8 mouse cellular contexts compared by ENCODE assay signal in the genomic region with DNA sequence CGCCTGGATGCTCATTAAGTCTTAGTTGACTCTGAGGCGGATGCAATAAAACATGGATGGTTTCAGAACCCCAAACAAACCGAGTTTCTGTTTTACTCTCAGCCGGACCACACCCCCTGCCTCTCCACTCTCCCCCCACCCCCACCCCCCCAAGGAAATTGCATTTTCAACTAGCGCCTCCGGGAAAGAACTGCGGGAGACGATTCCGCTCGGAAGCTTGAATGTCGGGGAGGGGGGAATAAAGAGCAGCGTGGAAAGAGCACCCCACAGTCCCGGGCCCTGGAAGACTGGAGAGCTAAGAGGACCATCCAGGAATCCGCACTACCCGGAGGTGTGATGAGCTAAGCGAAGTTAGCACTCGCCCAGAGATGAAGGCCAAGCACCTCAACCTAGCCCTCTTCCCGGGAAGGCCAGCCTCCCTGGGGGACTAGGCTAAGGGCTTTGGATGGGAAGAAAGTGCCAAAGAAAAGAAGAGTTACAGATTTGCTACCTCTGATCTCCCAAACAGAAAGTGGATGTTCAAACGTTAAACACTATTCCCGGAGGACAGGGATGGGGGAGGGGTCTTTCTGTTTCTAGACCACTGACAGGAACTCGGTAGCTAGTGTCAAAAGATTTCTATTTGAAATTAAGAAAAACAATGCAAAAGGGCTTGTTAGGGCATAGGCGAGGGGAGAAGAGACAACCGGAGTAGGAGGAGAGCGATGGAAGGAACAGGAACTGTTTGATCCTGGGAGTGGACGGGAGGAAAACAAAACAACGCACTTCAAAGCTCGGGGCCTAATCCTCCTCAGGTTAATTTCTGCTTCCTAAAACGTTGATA.
DNase-seq lines count a peak whose midpoint lies in the region; ATAC-seq and TF ChIP-seq lines count a peak whose summit lies in the region.

No protein-coding gene starts in this region.

- no peaks in the 10 kb centered on the region for H3K9me3 ChIP-seq in heart, embryonic 10.5 days
- no peaks in the 10 kb centered on the region for H3K9me3 ChIP-seq in embryonic facial prominence, embryonic 15.5 days (replicated peaks)
- no peaks in the 10 kb centered on the region for H3K9me3 ChIP-seq in intestine, postnatal 0 days (ENCODE audit: control insufficient read depth)

- H3K4me2 ChIP-seq in embryonic facial prominence, embryonic 15.5 days (replicated peaks), result peak overlapping the region; percentile 67
- H3K4me2 ChIP-seq in intestine, postnatal 0 days (replicated peaks; ENCODE audit: low read depth), result peak overlapping the region; percentile 59

- peak overlapping the region; percentile 62 for H3K4me3 ChIP-seq in heart, embryonic 10.5 days
- H3K4me3 ChIP-seq in embryonic facial prominence, embryonic 15.5 days (replicated peaks), result peak overlapping the region; percentile 41
- H3K4me3 ChIP-seq in intestine, postnatal 0 days (ENCODE audit: low read depth, low read length), result peak overlapping the region; percentile 30
- no peak overlapping the region; the same call in 1 of the 2 replicates for H3K4me3 ChIP-seq in layer of hippocampus, adult 2 months

- no peak for DNase-seq in heart, embryonic 10.5 days (ENCODE audit: low spot score)
- no peak for DNase-seq in heart, postnatal 25 days (ENCODE audit: low spot score)
- peak; percentile 8 for DNase-seq in naive thymus-derived CD4-positive, alpha-beta T cell, adult 2 months (ENCODE audit: low read depth)
- no peak for DNase-seq in layer of hippocampus, adult 2 months (ENCODE audit: low spot score in 2 of 2)
- DNase-seq in left cerebral cortex, adult 18-20 months (ENCODE audit: low spot score in 2 of 2), result no peak
- DNase-seq in ovary, postnatal 14 days (ENCODE audit: low spot score), result no peak

- peaks cover 41% of the 10 kb centered on the region for H3K4me1 ChIP-seq in heart, embryonic 10.5 days
- peaks cover 44% of the 10 kb centered on the region for H3K4me1 ChIP-seq in embryonic facial prominence, embryonic 15.5 days
- 0 out of 2 replicates have a peak, but pooled peaks cover under 1% of the 10 kb centered on the region for H3K4me1 ChIP-seq in intestine, postnatal 0 days (replicated peaks; ENCODE audit: control insufficient read depth, insufficient read depth, low read length)

- TF ChIP-seq CTCF in intestine, postnatal 0 days (IDR thresholded peaks at IDR 0.05; ENCODE audit: low read depth), result no peak
- no peak for TF ChIP-seq CTCF in layer of hippocampus, adult 2 months (conservative IDR thresholded peaks at IDR 0.05)

- 1% methylated on average over 28 of the region's 28 CpGs for WGBS in heart, embryonic 10.5 days
- WGBS in embryonic facial prominence, embryonic 15.5 days, result 5% methylated on average over 28 of the region's 28 CpGs
- 9% methylated on average over 28 of the region's 28 CpGs for WGBS in intestine, postnatal 0 days

- no peaks in the 10 kb centered on the region for H3K36me3 ChIP-seq in heart, embryonic 10.5 days
- no peaks in the 10 kb centered on the region for H3K36me3 ChIP-seq in embryonic facial prominence, embryonic 15.5 days
- no peaks in the 10 kb centered on the region for H3K36me3 ChIP-seq in intestine, postnatal 0 days (ENCODE audit: control insufficient read depth, insufficient read depth)

- H3K27ac ChIP-seq in heart, embryonic 10.5 days, result peak overlapping the region; percentile 89
- peak overlapping the region; percentile 93 for H3K27ac ChIP-seq in embryonic facial prominence, embryonic 15.5 days (replicated peaks)
- H3K27ac ChIP-seq in intestine, postnatal 0 days (ENCODE audit: low read depth, low read length), result peak overlapping the region; percentile 9
- no peak overlapping the region for H3K27ac ChIP-seq in layer of hippocampus, adult 2 months

- H3K27me3 ChIP-seq in heart, embryonic 10.5 days (ENCODE audit: insufficient read depth, poor library complexity, severe bottlenecking), result peaks cover 30% of the 10 kb centered on the region
- peaks cover 42% of the 10 kb centered on the region for H3K27me3 ChIP-seq in embryonic facial prominence, embryonic 15.5 days
- H3K27me3 ChIP-seq in intestine, postnatal 0 days (replicated peaks; ENCODE audit: control insufficient read depth, insufficient read depth, low read length), result peaks cover 86% of the 10 kb centered on the region

- H3K9ac ChIP-seq in embryonic facial prominence, embryonic 15.5 days, result 0 out of 2 replicates have a peak overlapping the region, but pooled peaks have one; percentile 4
- H3K9ac ChIP-seq in intestine, postnatal 0 days (ENCODE audit: low read depth, low read length), result no peak overlapping the region

- intact Hi-C loops in heart, postnatal 25 days (cut with DNase I), result no loop called here

- no peak for ATAC-seq in embryonic facial prominence, embryonic 15.5 days (ENCODE audit: insufficient number of reproducible peaks, low FRiP score, low TSS enrichment, low read depth)
- no peak; the same call in 1 of the 2 replicates for ATAC-seq in intestine, postnatal 0 days
